Comparison of ENCODE assay signal across 16 mouse cellular contexts in the genomic region with DNA sequence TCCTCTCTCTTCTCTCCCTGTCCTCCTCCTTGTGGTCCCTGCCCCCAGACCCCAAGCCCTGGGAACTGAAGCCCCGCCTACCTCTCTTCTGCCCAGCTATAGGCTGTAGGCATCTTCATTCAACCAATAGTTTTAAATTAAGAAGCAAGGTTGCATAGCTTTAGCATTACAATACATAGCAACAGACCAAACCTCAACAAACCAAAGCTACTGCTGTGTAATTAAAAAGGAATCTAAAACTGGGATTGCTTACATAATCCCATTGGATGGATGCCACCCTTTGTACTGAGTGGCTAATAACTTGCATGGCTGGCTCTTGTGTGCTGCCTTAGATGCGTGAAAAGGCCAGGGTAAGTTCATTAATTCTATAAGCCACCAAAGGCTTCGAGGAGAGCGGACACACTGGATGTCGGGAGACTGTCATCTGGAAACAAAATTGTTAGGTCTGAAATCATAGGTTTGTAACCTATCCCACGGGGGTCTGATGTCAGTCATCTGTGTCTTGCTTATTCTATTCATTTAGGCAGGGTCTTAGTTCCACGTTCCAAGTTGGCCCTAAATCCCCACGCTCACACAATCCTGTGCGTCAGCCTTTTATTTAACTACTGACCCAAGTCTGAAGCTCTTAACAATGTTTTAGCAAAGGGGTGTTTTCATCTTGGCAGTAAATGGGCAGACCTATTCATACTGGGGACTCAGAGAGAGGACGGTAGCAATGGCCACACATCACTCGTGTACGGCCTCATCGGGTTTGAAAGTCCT. TPM values are rescaled to one million over a fixed set of nuclear protein-coding genes. Genes with fewer than 3 reads are reported as not detected.
DNase-seq lines count a peak whose midpoint lies in the region; ATAC-seq and TF ChIP-seq lines count a peak whose summit lies in the region.
"Had no signal": no experiment of that assay in that cellular context is flagged by ENCODE, and none has a peak within 500 bp of the region (broad histone marks: within the 10 kb centered on the region; RNA-seq: fewer than 3 reads in every experiment).

No protein-coding gene starts in this region.

- H3K36me3 ChIP-seq in forebrain, embryonic 12.5 days (replicated peaks), result no peaks in the 10 kb centered on the region
- no peaks in the 10 kb centered on the region for H3K36me3 ChIP-seq in midbrain, embryonic 13.5 days
- H3K36me3 ChIP-seq: embryonic facial prominence, embryonic 13.5 days; lung, embryonic 15.5 days had no signal

- no peak overlapping the region; the same call in 1 of the 2 replicates for H3K27ac ChIP-seq in layer of hippocampus, adult 2 months
- H3K27ac ChIP-seq in forebrain, embryonic 12.5 days, result peak overlapping the region; percentile 59
- H3K27ac ChIP-seq in midbrain, embryonic 13.5 days, result no peak overlapping the region
- H3K27ac ChIP-seq: embryonic facial prominence, embryonic 13.5 days; kidney, postnatal 0 days; lung, embryonic 15.5 days had no signal

- 31% methylated on average over 13 of the region's 13 CpGs for WGBS in forebrain, embryonic 12.5 days
- WGBS in midbrain, embryonic 13.5 days, result 36% methylated on average over 13 of the region's 13 CpGs

- in situ Hi-C loops in Patski (cut with MboI; ENCODE audit: low pct_unique_long_range_greater_than_20kb), result no loop called here

- POLR2A ChIA-PET in Patski (lab: Charles Lee), result no interaction called here

- CTCF ChIA-PET in Patski (lab: Charles Lee), result interaction anchor here (1.0 to 2.1 kb wide), 3 partner anchors 12 to 32 kb away, joined by 3 to 5 read pairs (median 4); no protein-coding TSS in a partner anchor

- no peak overlapping the region for H3K4me3 ChIP-seq in layer of hippocampus, adult 2 months
- no peak overlapping the region for H3K4me3 ChIP-seq in forebrain, embryonic 12.5 days (replicated peaks)
- H3K4me3 ChIP-seq in midbrain, embryonic 13.5 days (replicated peaks), result no peak overlapping the region
- H3K4me3 ChIP-seq: embryonic facial prominence, embryonic 13.5 days; lung, embryonic 15.5 days had no signal

- TF ChIP-seq CTCF in layer of hippocampus, adult 2 months (conservative IDR thresholded peaks at IDR 0.05), result no peak
- no peak for TF ChIP-seq CTCF in Patski (IDR thresholded peaks at IDR 0.05)

- H3K4me2 ChIP-seq in forebrain, embryonic 12.5 days, result no peak overlapping the region
- H3K4me2 ChIP-seq in midbrain, embryonic 13.5 days (replicated peaks), result no peak overlapping the region
- H3K4me2 ChIP-seq: embryonic facial prominence, embryonic 13.5 days; lung, embryonic 15.5 days had no signal

- peaks cover 19% of the 10 kb centered on the region for H3K4me1 ChIP-seq in forebrain, embryonic 12.5 days
- H3K4me1 ChIP-seq in midbrain, embryonic 13.5 days (replicated peaks), result no peaks in the 10 kb centered on the region
- H3K4me1 ChIP-seq: embryonic facial prominence, embryonic 13.5 days; lung, embryonic 15.5 days had no signal

- DNase-seq in layer of hippocampus, adult 2 months (ENCODE audit: low spot score in 2 of 2), result peak; percentile 22 to 24
- DNase-seq in layer of hippocampus, postnatal 36 days, result no peak
- DNase-seq in Patski (ENCODE audit: low read depth, low spot score), result peak; percentile 89
- DNase-seq in gastrocnemius, postnatal 4 days (ENCODE audit: low spot score in 2 of 2), result no peak
- no peak for DNase-seq in thymus, postnatal 14 days
- no peak for DNase-seq in kidney, adult 11 months
- DNase-seq: adrenal gland, adult 2 months; cerebellum, postnatal 14 days; heart, postnatal 36 days; liver; right cerebral cortex, postnatal 14 days had no signal

- H3K27me3 ChIP-seq in Patski, result no peaks in the 10 kb centered on the region
- H3K27me3 ChIP-seq in forebrain, embryonic 12.5 days, result peaks cover 3% of the 10 kb centered on the region; the same call in 1 of the 2 replicates
- H3K27me3 ChIP-seq in midbrain, embryonic 13.5 days, result no peaks in the 10 kb centered on the region
- H3K27me3 ChIP-seq: embryonic facial prominence, embryonic 13.5 days; lung, embryonic 15.5 days had no signal

- H3K9me3 ChIP-seq in forebrain, embryonic 12.5 days, result no peaks in the 10 kb centered on the region
- H3K9me3 ChIP-seq in midbrain, embryonic 13.5 days, result no peaks in the 10 kb centered on the region
- H3K9me3 ChIP-seq: embryonic facial prominence, embryonic 13.5 days; lung, embryonic 15.5 days had no signal

- peak; percentile 89 for ATAC-seq in Patski
- ATAC-seq in forebrain, embryonic 12.5 days (ENCODE audit: low FRiP score), result peak; percentile 87
- ATAC-seq in midbrain, embryonic 13.5 days, result peak; percentile 84

- no peak overlapping the region for H3K9ac ChIP-seq in forebrain, embryonic 12.5 days
- H3K9ac ChIP-seq in midbrain, embryonic 13.5 days (replicated peaks), result no peak overlapping the region
- H3K9ac ChIP-seq: embryonic facial prominence, embryonic 13.5 days; lung, embryonic 15.5 days had no signal

RNA-seq across cellular contexts. Expression of a gene that starts 48.1 kb away (rescaled TPM):
- 10 to 100 TPM; 15.0 to 18.2 TPM for total RNA-seq in layer of hippocampus, adult 2 months (2021)
- total RNA-seq in layer of hippocampus, postnatal 36 days (2021), result 10 to 100 TPM; 14.8 to 16.0 TPM
- 11.5 TPM for polyA plus RNA-seq in Patski (2021)
- 61.9 and 63.2 TPM in 2 replicates for polyA plus RNA-seq in forebrain, embryonic 12.5 days (2016; fragmentation: Nextera tagmentation; extraction: Ambion mirVana)
- 57.1 and 60.0 TPM in 2 replicates for polyA plus RNA-seq in midbrain, embryonic 13.5 days (2015; fragmentation: Nextera tagmentation; extraction: Ambion mirVana)
- 10 to 100 TPM in 1 of 2 experiments, 1 to 10 TPM in 1; 9.6 to 10.4 TPM for total RNA-seq in gastrocnemius, postnatal 4 days (2021)

Comparison
In these comparisons a context has a peak if more than half of its experiments do, and no peak if none do; other contexts are left out.
1. DNase-seq: peak in layer of hippocampus, adult 2 months (2 of 2) and Patski (single experiment); none in layer of hippocampus, postnatal 36 days (0 of 2), gastrocnemius, postnatal 4 days (0 of 2), thymus, postnatal 14 days (single experiment) and kidney, adult 11 months (single experiment).
2. Peak in every context shown above with its lines, with median percentiles within 50 percentile points of each other: ATAC-seq.